ENCODE assay signal across 21 mouse cellular contexts in the genomic region with DNA sequence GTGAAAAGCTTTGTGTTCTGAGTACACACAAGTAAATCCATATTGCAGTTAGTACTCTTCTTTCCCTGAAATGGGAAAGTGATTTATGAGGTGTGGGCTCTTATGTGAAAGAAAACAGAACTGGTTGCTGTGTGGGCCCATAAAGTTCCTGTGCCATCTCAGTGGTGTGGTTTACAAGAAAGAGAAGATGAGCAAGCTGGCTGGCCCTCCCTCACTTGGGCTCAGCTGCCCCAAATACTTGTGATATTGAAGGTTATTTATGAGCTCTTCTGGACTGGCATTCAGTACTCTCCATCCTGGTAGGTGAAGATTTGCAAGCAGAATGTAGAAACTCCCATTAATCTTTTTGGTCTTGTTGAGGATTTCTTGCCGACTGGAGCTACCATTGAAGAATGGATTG.
A peak's percentile ranks its signal among the peaks of the same experiment; 100 is the strongest.
DNase-seq lines count a peak whose midpoint lies in the region; ATAC-seq and TF ChIP-seq lines count a peak whose summit lies in the region.
"Had no signal": no experiment of that assay in that cellular context is flagged by ENCODE, and none has a peak within 500 bp of the region (broad histone marks: within the 10 kb centered on the region; RNA-seq: fewer than 3 reads in every experiment).

No protein-coding gene starts in this region.

- no peak overlapping the region for H3K4me3 ChIP-seq in heart, embryonic 15.5 days
- H3K4me3 ChIP-seq in lung, embryonic 14.5 days (ENCODE audit: low read depth, low read length), result no peak overlapping the region
- H3K4me3 ChIP-seq in lung, postnatal 0 days (ENCODE audit: low read depth, low read length), result no peak overlapping the region
- H3K4me3 ChIP-seq in cerebellum, adult 2 months (replicated peaks; ENCODE audit: insufficient read depth, low read depth, low read length), result no peak overlapping the region
- H3K4me3 ChIP-seq: embryonic facial prominence, embryonic 13.5 days; forebrain, embryonic 12.5 days; hindbrain, embryonic 10.5 days; intestine, embryonic 15.5 days had no signal

- TF ChIP-seq POLR2A in cerebellum, adult 2 months (IDR thresholded peaks at IDR 0.05; ENCODE audit: borderline replicate concordance, insufficient read depth, low read length), result no peak

- DNase-seq in heart, adult 11 months, result peak; percentile 65
- no peak for DNase-seq in heart, postnatal 10 days
- no peak for DNase-seq in heart, adult 18-20 months
- DNase-seq in lung, embryonic 14.5 days, result peak; percentile 34
- DNase-seq in lung, postnatal 0 days (ENCODE audit: low spot score), result no peak
- no peak for DNase-seq in cerebellum, adult 2 months
- DNase-seq: adrenal gland, postnatal 14 days; cerebellum, adult 11-12 months; cerebellum, adult 9-11 months; cerebellum, postnatal 36 days; kidney, adult 18-20 months had no signal

- no peaks in the 10 kb centered on the region for H3K9me3 ChIP-seq in heart, embryonic 15.5 days (replicated peaks)
- no peaks in the 10 kb centered on the region for H3K9me3 ChIP-seq in lung, embryonic 14.5 days (ENCODE audit: low read depth, low read length)
- no peaks in the 10 kb centered on the region for H3K9me3 ChIP-seq in lung, postnatal 0 days (ENCODE audit: low read length)
- H3K9me3 ChIP-seq: embryonic facial prominence, embryonic 13.5 days; forebrain, embryonic 12.5 days; hindbrain, embryonic 10.5 days; intestine, embryonic 15.5 days had no signal

- TF ChIP-seq CTCF in lung, embryonic 14.5 days (IDR thresholded peaks at IDR 0.05; ENCODE audit: low read depth), result no peak
- no peak for TF ChIP-seq CTCF in lung, postnatal 0 days (IDR thresholded peaks at IDR 0.05)
- TF ChIP-seq CTCF in cerebellum, adult 2 months (IDR thresholded peaks at IDR 0.05; ENCODE audit: borderline replicate concordance, insufficient read depth, low read depth, low read length), result no peak

- no peaks in the 10 kb centered on the region for H3K36me3 ChIP-seq in heart, embryonic 15.5 days
- no peaks in the 10 kb centered on the region for H3K36me3 ChIP-seq in lung, embryonic 14.5 days (ENCODE audit: insufficient read depth)
- H3K36me3 ChIP-seq in lung, postnatal 0 days (ENCODE audit: insufficient read depth, low read length), result no peaks in the 10 kb centered on the region
- H3K36me3 ChIP-seq: embryonic facial prominence, embryonic 13.5 days; forebrain, embryonic 12.5 days; hindbrain, embryonic 10.5 days; intestine, embryonic 15.5 days had no signal

- ATAC-seq in heart, embryonic 15.5 days (replicated peaks; ENCODE audit: insufficient number of reproducible peaks, insufficient read depth, low FRiP score, low read depth), result no peak
- ATAC-seq in lung, embryonic 14.5 days (ENCODE audit: insufficient read depth), result no peak
- no peak for ATAC-seq in lung, postnatal 0 days
- ATAC-seq: activated CD4-positive, CD25-positive, alpha-beta regulatory T cell, adult 4 months; forebrain, embryonic 16.5 days; intestine, embryonic 15.5 days; Patski had no signal

- H3K9ac ChIP-seq in heart, embryonic 15.5 days, result no peak overlapping the region
- no peak overlapping the region for H3K9ac ChIP-seq in lung, embryonic 14.5 days
- no peak overlapping the region for H3K9ac ChIP-seq in lung, postnatal 0 days (replicated peaks; ENCODE audit: low read depth)
- H3K9ac ChIP-seq: embryonic facial prominence, embryonic 13.5 days; forebrain, embryonic 12.5 days; hindbrain, embryonic 14.5 days; intestine, embryonic 15.5 days had no signal

- H3K27ac ChIP-seq in heart, embryonic 15.5 days, result peak overlapping the region; percentile 83
- H3K27ac ChIP-seq in lung, embryonic 14.5 days (ENCODE audit: low read depth), result no peak overlapping the region
- no peak overlapping the region for H3K27ac ChIP-seq in lung, postnatal 0 days (ENCODE audit: low read length)
- H3K27ac ChIP-seq in cerebellum, adult 2 months (ENCODE audit: insufficient read depth, low read length), result no peak overlapping the region
- H3K27ac ChIP-seq: embryonic facial prominence, embryonic 13.5 days; forebrain, embryonic 12.5 days; hindbrain, embryonic 10.5 days; hindbrain, embryonic 14.5 days; intestine, embryonic 15.5 days had no signal

- H3K27me3 ChIP-seq in heart, embryonic 15.5 days, result no peaks in the 10 kb centered on the region
- no peaks in the 10 kb centered on the region for H3K27me3 ChIP-seq in lung, embryonic 14.5 days (ENCODE audit: insufficient read depth, low read length)
- H3K27me3 ChIP-seq in lung, postnatal 0 days (replicated peaks; ENCODE audit: insufficient read depth, low read length), result no peaks in the 10 kb centered on the region
- no peaks in the 10 kb centered on the region for H3K27me3 ChIP-seq in cerebellum, adult 2 months (ENCODE audit: control insufficient read depth, insufficient read depth, low read length)
- H3K27me3 ChIP-seq: CH12.LX; embryonic facial prominence, embryonic 13.5 days; forebrain, embryonic 12.5 days; intestine, embryonic 15.5 days; Patski had no signal

- H3K4me2 ChIP-seq in heart, embryonic 15.5 days, result no peak overlapping the region
- no peak overlapping the region for H3K4me2 ChIP-seq in lung, embryonic 14.5 days
- H3K4me2 ChIP-seq in lung, postnatal 0 days (replicated peaks; ENCODE audit: low read depth, low read length), result no peak overlapping the region
- H3K4me2 ChIP-seq: embryonic facial prominence, embryonic 13.5 days; forebrain, embryonic 12.5 days; hindbrain, embryonic 14.5 days; intestine, embryonic 15.5 days had no signal

- intact Hi-C loops in heart, postnatal 10 days (cut with DNase I), result no loop called here

- WGBS in heart, embryonic 15.5 days, result 78% methylated on average over 1 of the region's 1 CpGs
- 51% methylated on average over 1 of the region's 1 CpGs for WGBS in lung, embryonic 14.5 days
- WGBS in lung, postnatal 0 days, result 75% methylated on average over 1 of the region's 1 CpGs
- 96% methylated on average over 1 of the region's 1 CpGs for WGBS in cerebellum, adult 2 months

- TF ChIP-seq EP300 in lung, postnatal 0 days (IDR thresholded peaks at IDR 0.05), result no peak

- peaks cover 29% of the 10 kb centered on the region for H3K4me1 ChIP-seq in heart, embryonic 15.5 days (replicated peaks)
- H3K4me1 ChIP-seq in lung, embryonic 14.5 days (ENCODE audit: insufficient read depth), result peaks cover 11% of the 10 kb centered on the region; the same call in 1 of the 2 replicates
- H3K4me1 ChIP-seq in lung, postnatal 0 days (ENCODE audit: insufficient read depth, low read depth, low read length), result peaks cover 5% of the 10 kb centered on the region; the same call in 1 of the 2 replicates
- peaks cover 6% of the 10 kb centered on the region for H3K4me1 ChIP-seq in cerebellum, adult 2 months (ENCODE audit: control insufficient read depth, insufficient read depth, low read length)

Comparison
In these comparisons a context has a peak if more than half of its experiments do, and no peak if none do; other contexts are left out.
1. DNase-seq: peak in heart, adult 11 months (single experiment) and lung, embryonic 14.5 days (single experiment); none in heart, postnatal 10 days (0 of 2), heart, adult 18-20 months (0 of 2), lung, postnatal 0 days (single experiment) and cerebellum, adult 2 months (0 of 2).